Mouse (Mus musculus): ENCODE data around the gene Zbtb44. TPM values are rescaled to one million over a fixed set of nuclear protein-coding genes. Genes with fewer than 3 reads are reported as not detected.
A peak's percentile ranks its signal among the peaks of the same experiment; 100 is the strongest.

Gene Zbtb44
- total RNA-seq, 2 experiments from 2014 or later, result 37.1 to 56.3 TPM

GRCm38 (mm10) chr9:31115586-31115985 is 85.1 kb downstream of the Zbtb44 start:
- DNase-seq, result no peak

GRCm38 (mm10) chr9:31117088-31117487 is 86.6 kb downstream of the Zbtb44 start:
- no peak for DNase-seq

- no peak for DNase-seq
Observed at GRCm38 (mm10) chr9:31117488-31117887, 87.0 kb downstream of the Zbtb44 start.

- no peak for DNase-seq
Observed at GRCm38 (mm10) chr9:31118520-31119298, 88.3 kb downstream of the Zbtb44 start.

GRCm38 (mm10) chr9:31119405-31119804 is 89.0 kb downstream of the Zbtb44 start:
- DNase-seq, result no peak

- no peak for DNase-seq
Observed at GRCm38 (mm10) chr9:31119882-31120532, 89.6 kb downstream of the Zbtb44 start.

GRCm38 (mm10) chr9:31120533-31120915 is 90.1 kb downstream of the Zbtb44 start:
- no peak for DNase-seq

GRCm38 (mm10) chr9:31122464-31123030 is 92.1 kb downstream of the Zbtb44 start:
- peak in 1 of 2 experiments; percentile 23 for DNase-seq

Other genes with a start within 250 kb of the Zbtb44 start
- 1 to 10 TPM; 4.3 to 8.8 TPM for gene Adamts15, start 108.2 kb upstream of the Zbtb44 start, total RNA-seq (2021)
- gene Adamts8, start 88.1 kb upstream of the Zbtb44 start, total RNA-seq (2021), result under 1 TPM; 0.07 to 0.49 TPM
- gene St14, start 101.2 kb downstream of the Zbtb44 start, total RNA-seq (2021), result under 1 TPM; 0.43 to 0.99 TPM
- gene Aplp2, start 181.2 kb downstream of the Zbtb44 start, total RNA-seq (2021), result 100 to 1,000 TPM; 600 to 666 TPM
- 1 to 10 TPM; 9.1 to 9.7 TPM for gene Prdm10, start 249.9 kb downstream of the Zbtb44 start, total RNA-seq (2021)

Data from adrenal gland, postnatal 36 days (tissue).